Comparison of ENCODE assay signal across 9 mouse cellular contexts in the genomic region with DNA sequence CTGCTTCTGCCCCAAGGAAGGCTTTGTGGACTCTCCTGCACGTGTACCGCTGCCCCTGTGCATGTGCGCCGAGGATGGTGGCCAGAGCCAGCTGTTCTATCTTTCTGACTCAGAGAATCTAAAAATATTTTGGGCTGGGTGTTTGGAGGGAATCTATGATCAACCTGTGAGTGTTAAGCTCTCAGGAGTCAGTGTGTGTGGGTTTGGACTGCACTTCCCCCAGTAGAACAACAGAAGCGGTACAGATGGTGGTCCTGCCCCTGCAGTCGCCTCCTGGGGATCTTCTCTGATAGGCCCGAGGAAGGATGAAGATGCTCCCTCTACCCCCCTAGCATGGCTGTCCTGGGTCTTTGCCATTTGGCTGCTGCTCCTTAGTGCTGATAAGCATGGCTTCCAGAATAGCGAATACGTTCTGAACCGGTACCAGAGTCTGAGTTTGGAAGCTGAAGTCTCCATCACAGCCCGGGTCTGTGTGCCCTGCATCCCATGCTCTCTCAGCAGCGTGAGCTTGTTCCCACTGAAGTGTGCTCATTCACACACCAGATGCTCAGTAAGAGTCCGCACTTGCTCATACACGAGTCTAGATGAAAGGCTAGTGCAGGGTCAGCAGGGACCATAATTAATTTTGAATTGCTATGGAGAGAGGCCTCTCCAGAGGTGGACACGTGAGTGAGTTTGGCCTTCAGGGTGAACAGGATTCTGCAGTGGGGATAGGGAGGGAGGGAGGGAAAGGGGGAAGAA. TPM values are rescaled to one million over a fixed set of nuclear protein-coding genes. Genes with fewer than 3 reads are reported as not detected.
A peak's percentile ranks its signal among the peaks of the same experiment; 100 is the strongest.
DNase-seq lines count a peak whose midpoint lies in the region; ATAC-seq and TF ChIP-seq lines count a peak whose summit lies in the region.
"Had no signal": no experiment of that assay in that cellular context is flagged by ENCODE, and none has a peak within 500 bp of the region (broad histone marks: within the 10 kb centered on the region; RNA-seq: fewer than 3 reads in every experiment).

No protein-coding gene starts in this region.

- peak overlapping the region; percentile 51; the same call in 1 of the 2 replicates for H3K27ac ChIP-seq in lung, postnatal 0 days (ENCODE audit: low read length)
- H3K27ac ChIP-seq in embryonic facial prominence, embryonic 10.5 days (replicated peaks) = peak overlapping the region; percentile 57
- H3K27ac ChIP-seq in left cerebral cortex, adult 2 months = peak overlapping the region; percentile 83
- H3K27ac ChIP-seq in liver, postnatal 0 days (ENCODE audit: low read depth) = no peak overlapping the region
- H3K27ac ChIP-seq: limb, embryonic 15.5 days had no signal

- H3K27me3 ChIP-seq in lung, postnatal 0 days (replicated peaks; ENCODE audit: insufficient read depth, low read length) = no peaks in the 10 kb centered on the region
- H3K27me3 ChIP-seq in embryonic facial prominence, embryonic 10.5 days (replicated peaks; ENCODE audit: low read depth, poor library complexity, severe bottlenecking) = peaks cover 4% of the 10 kb centered on the region
- no peaks in the 10 kb centered on the region for H3K27me3 ChIP-seq in liver, postnatal 0 days (ENCODE audit: insufficient read depth, low read length)
- H3K27me3 ChIP-seq: limb, embryonic 15.5 days had no signal

- H3K4me2 ChIP-seq in lung, postnatal 0 days (replicated peaks; ENCODE audit: low read depth, low read length) = no peak overlapping the region
- H3K4me2 ChIP-seq in liver, postnatal 0 days (ENCODE audit: low read depth, low read length) = no peak overlapping the region
- H3K4me2 ChIP-seq: limb, embryonic 15.5 days had no signal

- H3K4me3 ChIP-seq in lung, postnatal 0 days (ENCODE audit: low read depth, low read length) = no peak overlapping the region
- no peak overlapping the region for H3K4me3 ChIP-seq in lung, adult 2 months (replicated peaks; ENCODE audit: extremely low read depth, low read depth, low read length)
- H3K4me3 ChIP-seq in embryonic facial prominence, embryonic 10.5 days = no peak overlapping the region
- H3K4me3 ChIP-seq in left cerebral cortex, adult 2 months = no peak overlapping the region
- no peak overlapping the region for H3K4me3 ChIP-seq in liver, postnatal 0 days (ENCODE audit: low read depth, low read length)
- H3K4me3 ChIP-seq: limb, embryonic 15.5 days had no signal

- 61% methylated on average over 15 of the region's 15 CpGs for WGBS in lung, postnatal 0 days
- 54% methylated on average over 15 of the region's 15 CpGs for WGBS in lung, adult 2 months
- 69% methylated on average over 15 of the region's 15 CpGs for WGBS in embryonic facial prominence, embryonic 10.5 days
- WGBS in liver, postnatal 0 days (ENCODE audit: insufficient replicate concordance) = 72% methylated on average over 15 of the region's 15 CpGs

- no peak for TF ChIP-seq CTCF in lung, postnatal 0 days (IDR thresholded peaks at IDR 0.05)
- no peak for TF ChIP-seq CTCF in lung, adult 2 months (IDR thresholded peaks at IDR 0.05; ENCODE audit: insufficient read depth, low read length)
- no peak for TF ChIP-seq CTCF in left cerebral cortex, adult 2 months (IDR thresholded peaks at IDR 0.05)
- no peak for TF ChIP-seq CTCF in liver, postnatal 0 days (IDR thresholded peaks at IDR 0.05; ENCODE audit: low read depth)

- H3K9me3 ChIP-seq in lung, postnatal 0 days (ENCODE audit: low read length) = no peaks in the 10 kb centered on the region
- H3K9me3 ChIP-seq in embryonic facial prominence, embryonic 10.5 days = no peaks in the 10 kb centered on the region
- H3K9me3 ChIP-seq in liver, postnatal 0 days (ENCODE audit: low read length) = no peaks in the 10 kb centered on the region
- H3K9me3 ChIP-seq: limb, embryonic 15.5 days had no signal

- no peak for DNase-seq in lung, postnatal 0 days (ENCODE audit: low spot score)
- DNase-seq in lung, adult 2 months = no peak
- DNase-seq in embryonic facial prominence, embryonic 10.5 days (ENCODE audit: low spot score) = no peak
- peak; percentile 51 to 60 for DNase-seq in left cerebral cortex, adult 2 months (ENCODE audit: extremely low spot score in 1 of 2, low spot score in 2 of 2)
- DNase-seq in right cerebral cortex, postnatal 25 days = peak; percentile 64
- no peak for DNase-seq in urinary bladder, postnatal 25 days (ENCODE audit: low spot score)
- no peak for DNase-seq in liver, postnatal 0 days

- no peak for TF ChIP-seq EP300 in lung, postnatal 0 days (IDR thresholded peaks at IDR 0.05)
- no peak for TF ChIP-seq EP300 in liver, postnatal 0 days (IDR thresholded peaks at IDR 0.05; ENCODE audit: low read depth)

- H3K4me1 ChIP-seq in lung, postnatal 0 days (ENCODE audit: insufficient read depth, low read depth, low read length) = peaks cover 6% of the 10 kb centered on the region; the same call in 1 of the 2 replicates
- H3K4me1 ChIP-seq in lung, adult 2 months (ENCODE audit: control insufficient read depth, insufficient read depth, low read length) = peaks cover 29% of the 10 kb centered on the region
- H3K4me1 ChIP-seq in embryonic facial prominence, embryonic 10.5 days = peaks cover 18% of the 10 kb centered on the region
- H3K4me1 ChIP-seq in liver, postnatal 0 days (ENCODE audit: insufficient read depth) = no peaks in the 10 kb centered on the region

- ATAC-seq in lung, postnatal 0 days = no peak
- no peak for ATAC-seq in liver, postnatal 0 days
- ATAC-seq in monocyte, adult 5-6 weeks (replicated peaks; ENCODE audit: insufficient number of reproducible peaks, low FRiP score, low TSS enrichment, poor library complexity, severe bottlenecking) = no peak

- no peaks in the 10 kb centered on the region for H3K36me3 ChIP-seq in lung, postnatal 0 days (ENCODE audit: insufficient read depth, low read length)
- H3K36me3 ChIP-seq in embryonic facial prominence, embryonic 10.5 days (replicated peaks) = no peaks in the 10 kb centered on the region
- no peaks in the 10 kb centered on the region for H3K36me3 ChIP-seq in liver, postnatal 0 days (replicated peaks; ENCODE audit: insufficient read depth, low read length)
- H3K36me3 ChIP-seq: limb, embryonic 15.5 days had no signal

- no peak overlapping the region for H3K9ac ChIP-seq in lung, postnatal 0 days (replicated peaks; ENCODE audit: low read depth)
- no peak overlapping the region for H3K9ac ChIP-seq in liver, postnatal 0 days (replicated peaks)
- H3K9ac ChIP-seq: limb, embryonic 15.5 days had no signal

- intact Hi-C loops in left cerebral cortex, adult 2 months (cut with DNase I) = loop anchor here (5.0 kb wide), 1 partner anchor 192 kb away; no protein-coding TSS in a partner anchor

- no peak for TF ChIP-seq POLR2A in lung, adult 2 months (IDR thresholded peaks at IDR 0.05; ENCODE audit: borderline replicate concordance, extremely low read depth, low read depth, low read length)

RNA-seq across cellular contexts. Expression of a gene that starts 30.1 kb away (rescaled TPM):
- 16.3 and 16.6 TPM in 2 replicates for polyA plus RNA-seq in lung, postnatal 0 days (2015; fragmentation: Nextera tagmentation; extraction: Ambion mirVana)
- polyA plus RNA-seq in lung, adult 2 months (2012; rRNA removed) = 46.1 and 72.9 TPM in 2 replicates
- polyA plus RNA-seq in embryonic facial prominence, embryonic 10.5 days (2016; fragmentation: Nextera tagmentation; extraction: Ambion mirVana) = 3.1 and 3.4 TPM in 2 replicates
- total RNA-seq in left cerebral cortex, adult 2 months (2021) = 100 to 1,000 TPM; 234 to 249 TPM
- polyA plus RNA-seq in liver, postnatal 0 days (2015; fragmentation: Nextera tagmentation; extraction: Ambion mirVana) = 4.9 and 5.1 TPM in 2 replicates
- 101 to 149 TPM (median 129 TPM) in 3 replicates for total RNA-seq in monocyte, adult 5-6 weeks (2017)

RNA-seq across cellular contexts. Expression of a gene that starts 33.2 kb away (rescaled TPM):
- 3.9 and 6.5 TPM in 2 replicates for polyA plus RNA-seq in lung, postnatal 0 days (2015; fragmentation: Nextera tagmentation; extraction: Ambion mirVana)
- 9.0 and 10.2 TPM in 2 replicates for polyA plus RNA-seq in lung, adult 2 months (2012; rRNA removed)
- polyA plus RNA-seq in embryonic facial prominence, embryonic 10.5 days (2016; fragmentation: Nextera tagmentation; extraction: Ambion mirVana) = 0.83 and 0.86 TPM in 2 replicates
- 1 to 10 TPM in 1 of 2 experiments, under 1 TPM in 1; 0.68 to 1.0 TPM for total RNA-seq in left cerebral cortex, adult 2 months (2021)
- polyA plus RNA-seq in liver, postnatal 0 days (2015; fragmentation: Nextera tagmentation; extraction: Ambion mirVana) = not detected in 2 replicates
- not detected in 3 replicates for total RNA-seq in monocyte, adult 5-6 weeks (2017)
- polyA plus RNA-seq: limb, embryonic 15.5 days had no signal

RNA-seq across cellular contexts. Expression of a gene that starts 42.8 kb away (rescaled TPM):
- 31.0 and 33.0 TPM in 2 replicates for polyA plus RNA-seq in lung, postnatal 0 days (2015; fragmentation: Nextera tagmentation; extraction: Ambion mirVana)
- 64.9 and 78.0 TPM in 2 replicates for polyA plus RNA-seq in lung, adult 2 months (2012; rRNA removed)
- 30.0 and 33.0 TPM in 2 replicates for polyA plus RNA-seq in embryonic facial prominence, embryonic 10.5 days (2016; fragmentation: Nextera tagmentation; extraction: Ambion mirVana)
- 10 to 100 TPM; 33.5 to 38.5 TPM for total RNA-seq in left cerebral cortex, adult 2 months (2021)
- 9.9 and 10.8 TPM in 2 replicates for polyA plus RNA-seq in liver, postnatal 0 days (2015; fragmentation: Nextera tagmentation; extraction: Ambion mirVana)
- total RNA-seq in monocyte, adult 5-6 weeks (2017) = 24.9 to 42.9 TPM (median 27.3 TPM) in 3 replicates

Comparison
In these comparisons a context has a peak if more than half of its experiments do, and no peak if none do; other contexts are left out.
1. DNase-seq: peak in left cerebral cortex, adult 2 months (2 of 2) and right cerebral cortex, postnatal 25 days (single experiment); none in lung, postnatal 0 days (single experiment), lung, adult 2 months (single experiment), embryonic facial prominence, embryonic 10.5 days (single experiment), urinary bladder, postnatal 25 days (single experiment) and liver, postnatal 0 days (single experiment).